Mouse (Mus musculus): ENCODE results near the gene Itpkc. TPM values are rescaled to one million over a fixed set of nuclear protein-coding genes. Genes with fewer than 3 reads are reported as not detected.
A peak's percentile ranks its signal among the peaks of the same experiment; 100 is the strongest.

Gene Itpkc
- polyA plus RNA-seq, 1 experiment from 2014 or later: 7.4 TPM

GRCm38 (mm10) chr7:27167475-27168094 is 60.9 kb downstream of the Itpkc start:
- H3K9me3 ChIP-seq (ENCODE audit: control insufficient read depth, low read length): no peaks in the 10 kb centered on the region
- 74% methylated on average over 11 of the region's 11 CpGs for WGBS

GRCm38 (mm10) chr7:27166614-27167474 is 61.6 kb downstream of the Itpkc start, which contains the start of gene Egln2:
TSS of gene Egln2 (minus strand) at chr7:27166802.
- H3K4me1 ChIP-seq (ENCODE audit: control insufficient read depth, insufficient read depth, low read length): peaks cover 35% of the 10 kb centered on the region
- WGBS: 2% methylated on average over 61 of the region's 61 CpGs

More at GRCm38 (mm10) chr7:27167475-27168094, 60.9 kb downstream of the Itpkc start:
- H3K36me3 ChIP-seq (ENCODE audit: control insufficient read depth, insufficient read depth, low read length): peaks cover 40% of the 10 kb centered on the region
- H3K27ac ChIP-seq (replicated peaks; ENCODE audit: low read depth, low read length): peak overlapping the region; percentile 99
- peak overlapping the region; percentile 87 for H3K9ac ChIP-seq (replicated peaks; ENCODE audit: low read length)
- DNase-seq (no peak), ATAC-seq (ENCODE audit: low FRiP score, low TSS enrichment) (no peak)
- peak overlapping the region; percentile 78 for H3K4me3 ChIP-seq (replicated peaks; ENCODE audit: low read depth, low read length)
- H3K4me2 ChIP-seq (ENCODE audit: low read length): peak overlapping the region; percentile 88
- no peaks in the 10 kb centered on the region for H3K27me3 ChIP-seq (ENCODE audit: control insufficient read depth, insufficient read depth, low read length)
- peaks cover 35% of the 10 kb centered on the region for H3K4me1 ChIP-seq (ENCODE audit: control insufficient read depth, insufficient read depth, low read length)

GRCm38 (mm10) chr7:27166229-27166613 is 62.2 kb downstream of the Itpkc start:
- Histone ChIP-seq H3K36me3 (ENCODE audit: control insufficient read depth, insufficient read depth, low read length) (peaks cover 37% of the 10 kb centered on the region), H3K27me3 (ENCODE audit: control insufficient read depth, insufficient read depth, low read length) (no peaks in the 10 kb centered on the region), H3K4me3 (replicated peaks; ENCODE audit: low read depth, low read length) (peak overlapping the region; percentile 78), H3K9ac (replicated peaks; ENCODE audit: low read length) (peak overlapping the region; percentile 87), H3K4me2 (ENCODE audit: low read length) (peak overlapping the region; percentile 88), H3K4me1 (ENCODE audit: control insufficient read depth, insufficient read depth, low read length) (peaks cover 39% of the 10 kb centered on the region), H3K9me3 (ENCODE audit: control insufficient read depth, low read length) (no peaks in the 10 kb centered on the region), H3K27ac (replicated peaks; ENCODE audit: low read depth, low read length) (peak overlapping the region; percentile 99)
- WGBS: under 1% methylated on average over 30 of the region's 43 CpGs
- ATAC-seq (ENCODE audit: low FRiP score, low TSS enrichment): peak; percentile 72
- peak; percentile 90 for DNase-seq

More at GRCm38 (mm10) chr7:27166614-27167474, 61.6 kb downstream of the Itpkc start, which contains the start of gene Egln2:
- peak within 1 kb of the TSS; percentile 78 for H3K4me3 ChIP-seq (replicated peaks; ENCODE audit: low read depth, low read length)
- H3K27me3 ChIP-seq (ENCODE audit: control insufficient read depth, insufficient read depth, low read length): no peaks in the 10 kb centered on the region
- no peaks in the 10 kb centered on the region for H3K9me3 ChIP-seq (ENCODE audit: control insufficient read depth, low read length)
- peaks cover 38% of the 10 kb centered on the region for H3K36me3 ChIP-seq (ENCODE audit: control insufficient read depth, insufficient read depth, low read length)
- H3K27ac ChIP-seq (replicated peaks; ENCODE audit: low read depth, low read length): peak within 1 kb of the TSS; percentile 99
- H3K9ac ChIP-seq (replicated peaks; ENCODE audit: low read length): peak within 1 kb of the TSS; percentile 87
- DNase-seq: peak; percentile 98
- peak within 1 kb of the TSS; percentile 88 for H3K4me2 ChIP-seq (ENCODE audit: low read length)
- peak; percentile 87 for ATAC-seq (ENCODE audit: low FRiP score, low TSS enrichment)

GRCm38 (mm10) chr7:27165696-27166095 is 62.8 kb downstream of the Itpkc start:
- 2% methylated on average over 8 of the region's 8 CpGs for WGBS
- Histone ChIP-seq H3K9ac (replicated peaks; ENCODE audit: low read length) (peak overlapping the region; percentile 87), H3K4me1 (ENCODE audit: control insufficient read depth, insufficient read depth, low read length) (peaks cover 44% of the 10 kb centered on the region), H3K27me3 (ENCODE audit: control insufficient read depth, insufficient read depth, low read length) (no peaks in the 10 kb centered on the region), H3K27ac (replicated peaks; ENCODE audit: low read depth, low read length) (peak overlapping the region; percentile 99), H3K9me3 (ENCODE audit: control insufficient read depth, low read length) (no peaks in the 10 kb centered on the region), H3K4me3 (replicated peaks; ENCODE audit: low read depth, low read length) (peak overlapping the region; percentile 78), H3K4me2 (ENCODE audit: low read length) (peak overlapping the region; percentile 88), H3K36me3 (ENCODE audit: control insufficient read depth, insufficient read depth, low read length) (peaks cover 32% of the 10 kb centered on the region)
- no peak for DNase-seq
- ATAC-seq (ENCODE audit: low FRiP score, low TSS enrichment): no peak

GRCm38 (mm10) chr7:27165007-27165655 is 63.3 kb downstream of the Itpkc start:
- Histone ChIP-seq H3K27me3 (ENCODE audit: control insufficient read depth, insufficient read depth, low read length) (no peaks in the 10 kb centered on the region), H3K9me3 (ENCODE audit: control insufficient read depth, low read length) (no peaks in the 10 kb centered on the region), H3K9ac (replicated peaks; ENCODE audit: low read length) (peak overlapping the region; percentile 87), H3K4me3 (replicated peaks; ENCODE audit: low read depth, low read length) (peak overlapping the region; percentile 78), H3K27ac (replicated peaks; ENCODE audit: low read depth, low read length) (peak overlapping the region; percentile 99; the same call in 1 of the 2 replicates), H3K36me3 (ENCODE audit: control insufficient read depth, insufficient read depth, low read length) (peaks cover 33% of the 10 kb centered on the region), H3K4me2 (ENCODE audit: low read length) (peak overlapping the region; percentile 88), H3K4me1 (ENCODE audit: control insufficient read depth, insufficient read depth, low read length) (peaks cover 50% of the 10 kb centered on the region)
- ATAC-seq (ENCODE audit: low FRiP score, low TSS enrichment) (no peak), DNase-seq (no peak)
- WGBS: 71% methylated on average over 23 of the region's 23 CpGs

- H3K9me3 ChIP-seq (ENCODE audit: control insufficient read depth, low read length): no peaks in the 10 kb centered on the region
- 80% methylated on average over 33 of the region's 33 CpGs for WGBS
- H3K27ac ChIP-seq (replicated peaks; ENCODE audit: low read depth, low read length): no peak overlapping the region
- DNase-seq (no peak), ATAC-seq (ENCODE audit: low FRiP score, low TSS enrichment) (no peak)
- peaks cover 52% of the 10 kb centered on the region for H3K4me1 ChIP-seq (ENCODE audit: control insufficient read depth, insufficient read depth, low read length)
- H3K9ac ChIP-seq (replicated peaks; ENCODE audit: low read length): peak overlapping the region; percentile 34
- H3K4me3 ChIP-seq (replicated peaks; ENCODE audit: low read depth, low read length): peak overlapping the region; percentile 78
- H3K36me3 ChIP-seq (ENCODE audit: control insufficient read depth, insufficient read depth, low read length): peaks cover 36% of the 10 kb centered on the region
- peak overlapping the region; percentile 88 for H3K4me2 ChIP-seq (ENCODE audit: low read length)
- H3K27me3 ChIP-seq (ENCODE audit: control insufficient read depth, insufficient read depth, low read length): no peaks in the 10 kb centered on the region
These were observed 64.1 kb downstream of the Itpkc start for GRCm38 (mm10) chr7:27164112-27164947.

GRCm38 (mm10) chr7:27163450-27163805 is 65.0 kb downstream of the Itpkc start:
- no peak for DNase-seq
- WGBS: 89% methylated on average over 5 of the region's 5 CpGs
- Histone ChIP-seq H3K4me2 (ENCODE audit: low read length) (peak overlapping the region; percentile 88), H3K9ac (replicated peaks; ENCODE audit: low read length) (peak overlapping the region; percentile 34), H3K9me3 (ENCODE audit: control insufficient read depth, low read length) (no peaks in the 10 kb centered on the region), H3K4me1 (ENCODE audit: control insufficient read depth, insufficient read depth, low read length) (peaks cover 52% of the 10 kb centered on the region), H3K27me3 (ENCODE audit: control insufficient read depth, insufficient read depth, low read length) (no peaks in the 10 kb centered on the region), H3K27ac (replicated peaks; ENCODE audit: low read depth, low read length) (no peak overlapping the region), H3K36me3 (ENCODE audit: control insufficient read depth, insufficient read depth, low read length) (peaks cover 45% of the 10 kb centered on the region), H3K4me3 (replicated peaks; ENCODE audit: low read depth, low read length) (no peak overlapping the region)
- ATAC-seq (ENCODE audit: low FRiP score, low TSS enrichment): no peak
